Mouse (Mus musculus): ENCODE results near the gene Agr3. TPM values are rescaled to one million over a fixed set of nuclear protein-coding genes. Genes with fewer than 3 reads are reported as not detected.

Gene Agr3
- polyA plus RNA-seq, 1 experiment from 2014 or later, result not detected

DNA sequence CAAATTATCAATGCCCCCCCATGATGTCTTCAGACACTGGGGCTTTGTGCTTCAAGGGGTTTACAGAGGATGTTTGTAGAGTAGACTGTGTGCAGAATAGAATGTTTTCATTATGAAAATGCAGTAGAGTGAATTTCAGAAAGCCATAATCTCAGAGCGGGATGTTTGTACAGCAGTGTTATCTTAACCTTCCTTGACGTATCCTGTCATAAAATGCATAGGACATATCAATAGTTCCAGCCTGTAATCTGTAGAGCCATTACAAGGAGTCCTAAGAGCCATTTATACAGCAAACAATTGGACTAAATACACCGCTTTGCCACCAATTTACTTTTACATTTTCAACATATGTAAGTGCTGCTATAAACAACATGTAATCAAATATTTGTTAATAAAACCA, 68.2 kb downstream of the Agr3 start:
- no peaks in the 10 kb centered on the region; the same call in 1 of the 2 replicates for H3K4me1 ChIP-seq
- H3K4me3 ChIP-seq, result no peak overlapping the region
- no peak overlapping the region for H3K27ac ChIP-seq
- no peaks in the 10 kb centered on the region for H3K36me3 ChIP-seq
- no peaks in the 10 kb centered on the region for H3K27me3 ChIP-seq
- no peak for ATAC-seq (ENCODE audit: insufficient number of reproducible peaks, low FRiP score, low TSS enrichment, low read depth)
- 80% methylated on average over 3 of the region's 3 CpGs for WGBS
- no peak overlapping the region for H3K4me2 ChIP-seq
- H3K9me3 ChIP-seq, result no peaks in the 10 kb centered on the region
- H3K9ac ChIP-seq, result no peak overlapping the region

DNA sequence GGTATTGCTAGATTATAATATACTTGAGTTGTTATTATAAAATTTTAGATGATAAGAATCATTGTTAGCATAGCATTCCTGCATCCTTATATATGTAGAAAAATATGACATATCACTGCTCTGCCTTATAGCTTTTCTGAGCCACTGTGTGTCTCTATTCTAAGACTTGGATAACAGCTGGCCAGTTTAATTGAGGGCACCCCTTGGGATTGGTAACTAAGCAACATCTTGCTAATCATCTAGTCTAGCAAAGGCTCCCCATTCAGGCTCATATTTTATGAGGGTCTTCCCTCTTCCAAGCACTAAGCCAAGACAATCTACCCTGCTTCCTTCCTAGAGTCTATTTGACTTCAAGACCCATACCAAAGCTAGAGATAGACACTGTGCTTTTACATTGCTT, 68.7 kb downstream of the Agr3 start:
- no peaks in the 10 kb centered on the region for H3K27me3 ChIP-seq
- no peaks in the 10 kb centered on the region for H3K9me3 ChIP-seq
- no peak overlapping the region for H3K4me3 ChIP-seq
- H3K36me3 ChIP-seq, result no peaks in the 10 kb centered on the region
- H3K9ac ChIP-seq, result no peak overlapping the region
- H3K4me1 ChIP-seq, result no peaks in the 10 kb centered on the region; the same call in 1 of the 2 replicates
- no peak for ATAC-seq (ENCODE audit: insufficient number of reproducible peaks, low FRiP score, low TSS enrichment, low read depth)
- H3K27ac ChIP-seq, result no peak overlapping the region
- no peak overlapping the region for H3K4me2 ChIP-seq

- no peak overlapping the region for H3K27ac ChIP-seq
- no peaks in the 10 kb centered on the region for H3K27me3 ChIP-seq
- H3K4me3 ChIP-seq, result no peak overlapping the region
- 35% methylated on average over 5 of the region's 5 CpGs for WGBS
- no peak overlapping the region for H3K9ac ChIP-seq
- H3K4me2 ChIP-seq, result no peak overlapping the region
- no peaks in the 10 kb centered on the region; the same call in 1 of the 2 replicates for H3K4me1 ChIP-seq
- H3K9me3 ChIP-seq, result no peaks in the 10 kb centered on the region
- H3K36me3 ChIP-seq, result no peaks in the 10 kb centered on the region
- no peak for ATAC-seq (ENCODE audit: insufficient number of reproducible peaks, low FRiP score, low TSS enrichment, low read depth)
Observed at GRCm38 (mm10) chr12:35995799-35996198, 70.4 kb downstream of the Agr3 start.

Other genes with a start within 250 kb of the Agr3 start
- gene Agr2, start 67.3 kb downstream of the Agr3 start, polyA plus RNA-seq (2015; fragmentation: Nextera tagmentation; extraction: Ambion mirVana), result 0.19 TPM in 1 of 2 replicates, not detected in the other
- gene Tspan13, start 116.9 kb downstream of the Agr3 start, polyA plus RNA-seq (2015; fragmentation: Nextera tagmentation; extraction: Ambion mirVana), result 47.1 and 50.9 TPM in 2 replicates
- 33.2 and 33.9 TPM in 2 replicates for gene Ankmy2, start 231.5 kb downstream of the Agr3 start, polyA plus RNA-seq (2015; fragmentation: Nextera tagmentation; extraction: Ambion mirVana)
- gene Bzw2, start 232.5 kb downstream of the Agr3 start, polyA plus RNA-seq (2015; fragmentation: Nextera tagmentation; extraction: Ambion mirVana), result 165 and 177 TPM in 2 replicates

All from limb, embryonic 15.5 days (tissue).